Mouse (Mus musculus): ENCODE measurements around the gene Efhd1. TPM values are rescaled to one million over a fixed set of nuclear protein-coding genes. Genes with fewer than 3 reads are reported as not detected.

The Efhd1 gene
- polyA plus RNA-seq, 1 experiment from 2014 or later: 0.58 TPM

DNA sequence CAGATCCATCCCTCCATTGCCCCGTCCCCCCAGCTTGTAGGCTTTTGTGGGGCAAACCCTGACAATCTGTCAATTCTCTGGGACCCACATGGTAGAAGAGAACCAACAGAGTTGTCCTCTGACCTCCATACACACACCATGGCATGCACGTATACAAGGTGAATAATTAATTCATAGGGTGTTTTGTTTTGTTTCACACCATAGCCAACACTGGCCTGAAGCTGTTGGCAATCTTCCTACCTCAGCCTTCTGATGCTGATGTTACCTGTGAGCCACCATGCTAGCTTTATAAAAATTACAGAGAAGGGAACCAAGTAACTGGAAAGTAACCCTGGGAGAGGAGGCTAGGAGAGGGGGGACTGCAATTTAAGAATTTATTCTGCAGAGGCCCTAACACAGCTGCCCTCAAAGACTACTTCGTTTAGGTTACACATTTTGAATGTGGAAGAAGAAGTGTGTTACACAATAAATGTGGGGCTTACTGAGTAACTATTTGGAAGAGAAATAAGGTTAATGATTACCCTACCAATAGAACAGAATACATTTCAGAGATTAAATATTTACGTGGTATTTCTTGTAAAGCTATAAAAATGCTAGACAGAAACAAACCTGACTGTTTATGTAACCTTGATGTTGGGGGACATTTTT is 30.0 kb downstream of the Efhd1 start:
- H3K27ac ChIP-seq: no peak overlapping the region
- no peaks in the 10 kb centered on the region for H3K27me3 ChIP-seq (replicated peaks)
- no peak overlapping the region for H3K4me2 ChIP-seq
- H3K9me3 ChIP-seq: no peaks in the 10 kb centered on the region
- no peaks in the 10 kb centered on the region for H3K36me3 ChIP-seq (replicated peaks)
- ATAC-seq (replicated peaks): no peak
- H3K9ac ChIP-seq: no peak overlapping the region
- 78% methylated on average over 4 of the region's 4 CpGs for WGBS
- no peak overlapping the region for H3K4me3 ChIP-seq
- H3K4me1 ChIP-seq: no peaks in the 10 kb centered on the region

DNA sequence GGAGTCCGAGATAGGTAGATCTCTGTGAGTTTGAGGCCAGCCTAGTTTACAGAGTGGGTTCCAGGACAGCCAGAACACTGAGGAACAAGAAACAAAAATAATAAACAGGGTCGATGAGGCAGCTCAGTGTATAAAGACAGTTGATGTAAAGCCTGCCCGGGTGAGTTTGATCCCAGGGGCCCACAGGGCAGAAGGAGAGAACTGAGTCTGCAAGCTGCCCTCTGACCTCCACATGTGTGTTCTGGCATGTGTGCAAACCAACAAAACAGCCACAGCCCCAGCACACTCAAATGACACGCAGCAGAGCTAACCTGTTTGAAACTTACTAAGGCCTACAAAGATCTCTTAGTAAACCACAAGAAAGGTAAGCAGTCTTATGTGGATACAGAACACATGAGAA is 30.8 kb downstream of the Efhd1 start:
- WGBS: 70% methylated on average over 4 of the region's 4 CpGs

DNA sequence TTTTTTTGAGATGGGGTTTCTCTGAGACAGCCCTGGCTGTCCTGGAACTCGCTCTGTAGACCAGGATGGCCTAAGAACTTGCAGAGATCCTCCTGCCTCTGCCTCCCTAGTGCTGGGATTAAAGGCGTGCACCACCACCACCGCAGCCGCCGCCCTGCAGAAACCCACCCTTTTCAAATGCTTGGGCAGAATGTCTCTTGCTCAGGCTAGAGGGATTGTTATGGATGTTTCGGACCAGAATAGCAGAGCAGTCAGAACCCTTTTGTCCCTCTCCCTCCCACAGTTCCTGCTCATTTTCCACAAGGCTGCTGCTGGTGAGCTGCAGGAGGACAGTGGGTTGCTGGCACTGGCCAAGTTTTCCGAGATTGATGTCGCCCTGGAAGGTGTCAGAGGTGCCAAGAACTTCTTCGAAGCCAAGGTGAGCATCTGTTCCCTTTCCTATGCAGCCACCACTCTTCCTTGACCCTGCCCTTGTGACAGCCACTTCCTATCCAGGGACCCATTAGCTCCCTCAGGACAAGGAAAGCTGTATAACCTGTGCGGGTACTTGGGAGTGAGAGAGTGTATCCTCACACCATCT is 33.3 kb downstream of the Efhd1 start:
- 92% methylated on average over 10 of the region's 10 CpGs for WGBS
- no peak overlapping the region for H3K9ac ChIP-seq
- H3K27ac ChIP-seq: no peak overlapping the region
- no peak overlapping the region for H3K4me3 ChIP-seq
- ATAC-seq (replicated peaks): no peak
- no peaks in the 10 kb centered on the region for H3K9me3 ChIP-seq
- H3K27me3 ChIP-seq (replicated peaks): no peaks in the 10 kb centered on the region
- H3K36me3 ChIP-seq (replicated peaks): no peaks in the 10 kb centered on the region
- H3K4me1 ChIP-seq: no peaks in the 10 kb centered on the region
- H3K4me2 ChIP-seq: no peak overlapping the region

More for the DNA sequence above, 30.8 kb downstream of the Efhd1 start:
- H3K4me3 ChIP-seq: no peak overlapping the region
- H3K9ac ChIP-seq: no peak overlapping the region
- no peak overlapping the region for H3K4me2 ChIP-seq
- H3K4me1 ChIP-seq: no peaks in the 10 kb centered on the region
- no peaks in the 10 kb centered on the region for H3K36me3 ChIP-seq (replicated peaks)
- no peak overlapping the region for H3K27ac ChIP-seq
- H3K9me3 ChIP-seq: no peaks in the 10 kb centered on the region
- no peaks in the 10 kb centered on the region for H3K27me3 ChIP-seq (replicated peaks)
- ATAC-seq (replicated peaks): no peak

DNA sequence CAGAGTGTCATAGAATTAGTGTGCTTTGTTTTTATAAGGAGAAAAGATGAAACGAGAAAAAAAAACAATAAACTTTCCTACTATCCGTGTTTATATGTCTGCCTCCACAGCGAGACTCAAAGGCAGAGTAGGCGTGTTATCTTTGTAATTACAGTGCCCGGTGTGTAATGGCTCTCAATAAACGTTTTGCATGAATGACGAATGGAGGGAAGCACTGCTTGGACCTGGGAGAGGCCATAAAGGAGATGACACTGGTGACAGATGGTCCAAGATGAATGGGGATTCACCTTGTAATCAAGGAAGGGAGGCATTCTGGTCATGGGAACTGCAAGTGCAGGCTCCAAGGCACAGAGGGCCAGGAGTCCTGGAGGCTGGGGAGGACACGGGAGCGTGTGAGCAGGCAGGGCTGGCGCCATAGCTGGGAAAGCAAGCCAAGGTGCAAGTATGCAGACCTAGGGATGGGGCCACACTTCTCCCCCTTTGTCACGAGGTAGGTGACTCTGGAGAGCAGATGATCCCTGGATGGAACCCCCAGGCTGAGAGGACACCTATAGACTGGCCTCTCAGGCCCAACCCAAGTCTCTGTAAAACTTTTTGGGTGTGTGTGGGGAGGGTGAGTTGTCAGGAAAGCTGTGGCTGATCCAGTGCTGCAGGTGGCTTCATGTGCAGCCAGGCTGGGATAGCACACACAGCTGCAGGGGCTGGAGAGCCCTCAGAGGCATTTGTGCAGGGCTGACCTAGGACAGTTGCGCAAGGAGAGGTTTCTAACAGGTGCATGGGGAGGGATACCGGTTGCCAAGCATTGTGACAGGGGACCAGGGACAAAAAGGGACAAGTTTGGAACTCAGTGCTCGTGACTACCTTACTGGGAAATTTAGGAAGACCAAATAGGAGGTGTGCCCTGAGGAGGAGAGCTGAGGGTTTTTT is 36.5 kb downstream of the Efhd1 start:
- Histone ChIP-seq H3K9ac (no peak overlapping the region), H3K9me3 (no peaks in the 10 kb centered on the region), H3K27me3 (replicated peaks) (no peaks in the 10 kb centered on the region), H3K4me2 (no peak overlapping the region), H3K4me3 (no peak overlapping the region), H3K4me1 (no peaks in the 10 kb centered on the region), H3K36me3 (replicated peaks) (no peaks in the 10 kb centered on the region), H3K27ac (no peak overlapping the region)
- no peak for ATAC-seq (replicated peaks)
- 78% methylated on average over 14 of the region's 14 CpGs for WGBS

DNA sequence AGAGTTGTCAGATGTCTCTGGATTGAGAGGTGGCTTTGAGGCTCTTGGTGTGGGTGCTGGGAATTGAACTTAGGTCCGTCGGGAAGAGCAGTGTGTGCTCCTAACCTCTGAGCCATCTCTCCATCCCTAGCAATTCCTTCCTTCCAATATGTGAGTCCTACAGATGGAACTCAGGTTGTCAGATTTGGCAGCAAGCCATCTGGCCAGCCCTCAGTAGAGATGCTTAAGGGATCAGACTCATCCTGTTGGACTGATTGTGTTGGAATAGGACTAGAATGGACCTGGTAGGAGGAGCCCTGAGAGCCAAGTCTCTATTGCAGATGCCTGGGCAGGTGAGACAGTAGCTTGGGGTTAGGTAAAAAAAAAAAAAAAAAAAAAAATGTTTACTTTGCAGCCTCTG is 37.8 kb downstream of the Efhd1 start:
- H3K4me2 ChIP-seq: no peak overlapping the region
- no peaks in the 10 kb centered on the region for H3K36me3 ChIP-seq (replicated peaks)
- ATAC-seq (replicated peaks): no peak
- H3K27me3 ChIP-seq (replicated peaks): no peaks in the 10 kb centered on the region
- H3K4me1 ChIP-seq: no peaks in the 10 kb centered on the region
- WGBS: 91% methylated on average over 2 of the region's 2 CpGs
- no peak overlapping the region for H3K27ac ChIP-seq
- no peaks in the 10 kb centered on the region for H3K9me3 ChIP-seq
- no peak overlapping the region for H3K4me3 ChIP-seq
- H3K9ac ChIP-seq: no peak overlapping the region

DNA sequence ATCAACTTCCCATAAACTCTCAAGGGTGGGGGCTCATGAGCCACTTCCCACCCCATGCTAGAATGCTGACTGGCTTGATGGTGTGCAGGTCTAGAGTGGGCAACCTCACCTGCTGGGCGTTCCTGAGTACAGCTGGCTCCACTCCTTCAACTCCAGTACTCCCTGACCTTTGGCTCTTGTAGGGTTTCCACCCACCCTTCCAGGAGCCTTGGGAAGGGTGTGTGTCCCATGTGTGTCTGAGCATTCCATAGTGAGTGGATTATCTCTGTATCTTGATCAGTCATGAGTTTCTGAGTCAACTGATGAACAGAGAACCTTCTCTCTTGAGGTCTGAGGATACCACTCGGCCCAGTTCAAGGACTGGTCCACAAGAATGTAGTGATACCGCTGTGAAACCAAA is 44.8 kb downstream of the Efhd1 start:
- no peaks in the 10 kb centered on the region for H3K4me1 ChIP-seq

DNA sequence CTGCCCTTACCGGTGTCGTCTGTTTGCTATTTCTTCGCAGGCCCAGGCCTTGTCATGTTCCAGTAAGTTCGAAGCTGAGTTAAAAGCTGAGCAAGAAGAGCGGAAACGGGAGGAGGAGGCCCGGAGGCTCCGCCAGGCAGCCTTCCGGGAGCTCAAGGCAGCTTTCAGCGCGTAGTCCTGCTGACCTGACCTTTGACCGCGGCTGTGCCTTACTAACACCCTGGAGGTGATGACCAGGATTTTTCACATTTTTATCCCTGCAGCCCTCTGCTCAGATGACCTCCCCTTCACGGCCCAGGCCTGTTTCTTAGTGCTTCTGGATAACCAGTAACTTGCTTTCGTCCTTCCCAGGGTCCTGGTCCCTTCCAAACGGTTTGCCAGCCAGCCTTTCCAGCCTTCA is 45.5 kb downstream of the Efhd1 start:
- H3K9ac ChIP-seq: no peak overlapping the region
- H3K4me2 ChIP-seq: no peak overlapping the region
- H3K27me3 ChIP-seq (replicated peaks): no peaks in the 10 kb centered on the region
- 84% methylated on average over 16 of the region's 16 CpGs for WGBS
- H3K27ac ChIP-seq: no peak overlapping the region
- H3K9me3 ChIP-seq: no peaks in the 10 kb centered on the region
- H3K4me3 ChIP-seq: no peak overlapping the region
- no peaks in the 10 kb centered on the region for H3K4me1 ChIP-seq
- ATAC-seq (replicated peaks): no peak
- H3K36me3 ChIP-seq (replicated peaks): no peaks in the 10 kb centered on the region

More for the DNA sequence above, 44.8 kb downstream of the Efhd1 start:
- no peak overlapping the region for H3K27ac ChIP-seq
- H3K4me2 ChIP-seq: no peak overlapping the region
- H3K4me3 ChIP-seq: no peak overlapping the region
- no peak for ATAC-seq (replicated peaks)
- WGBS: 93% methylated on average over 3 of the region's 3 CpGs
- no peaks in the 10 kb centered on the region for H3K36me3 ChIP-seq (replicated peaks)
- no peaks in the 10 kb centered on the region for H3K27me3 ChIP-seq (replicated peaks)
- H3K9me3 ChIP-seq: no peaks in the 10 kb centered on the region
- H3K9ac ChIP-seq: no peak overlapping the region

DNA sequence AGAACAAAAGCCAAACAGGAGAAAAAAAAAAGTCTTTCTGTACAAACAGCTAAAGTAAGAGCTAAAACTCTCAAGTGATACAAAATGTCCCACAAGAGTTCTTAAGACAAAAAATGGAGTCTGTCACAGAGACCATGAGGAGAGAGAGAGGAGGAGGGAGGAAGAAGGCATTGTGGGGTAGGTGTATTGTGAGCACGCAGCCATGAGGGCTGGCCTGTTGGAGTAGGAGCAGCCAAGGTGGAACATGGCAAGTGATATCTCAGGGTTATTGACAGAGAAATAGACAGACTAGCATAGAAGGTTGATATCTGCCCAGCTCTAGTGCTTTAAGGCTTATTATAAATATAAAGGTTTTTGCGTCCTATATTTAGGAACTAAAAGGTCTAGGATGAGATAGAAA is 48.5 kb downstream of the Efhd1 start:
- H3K9me3 ChIP-seq: no peaks in the 10 kb centered on the region
- H3K4me3 ChIP-seq: no peak overlapping the region
- no peak overlapping the region for H3K9ac ChIP-seq
- H3K4me1 ChIP-seq: no peaks in the 10 kb centered on the region
- 90% methylated on average over 2 of the region's 2 CpGs for WGBS
- no peaks in the 10 kb centered on the region for H3K27me3 ChIP-seq (replicated peaks)
- H3K27ac ChIP-seq: no peak overlapping the region
- no peaks in the 10 kb centered on the region for H3K36me3 ChIP-seq (replicated peaks)
- ATAC-seq (replicated peaks): no peak
- no peak overlapping the region for H3K4me2 ChIP-seq

DNA sequence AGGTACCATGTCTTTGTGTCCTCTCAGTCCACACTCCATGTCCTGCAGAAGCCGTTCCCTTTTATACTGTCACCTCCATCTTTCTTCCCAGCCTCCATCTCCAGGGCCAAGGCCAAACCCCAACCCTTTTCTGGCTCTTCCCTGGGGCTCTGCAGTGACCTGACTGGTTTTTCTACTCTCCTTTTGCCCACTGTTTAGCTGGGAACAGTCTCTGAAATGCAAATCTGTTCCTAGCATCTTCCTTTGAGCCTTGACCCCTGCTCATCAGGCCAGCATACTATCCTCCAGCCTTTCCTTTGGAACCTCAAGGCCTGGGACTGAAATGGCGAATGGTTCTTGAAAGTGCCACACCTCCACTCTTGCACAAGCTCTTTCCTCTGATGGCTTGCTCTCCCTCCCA is 49.0 kb downstream of the Efhd1 start:
- no peak overlapping the region for H3K4me2 ChIP-seq
- H3K4me1 ChIP-seq: no peaks in the 10 kb centered on the region
- WGBS: 93% methylated on average over 2 of the region's 2 CpGs
- H3K27me3 ChIP-seq (replicated peaks): no peaks in the 10 kb centered on the region
- no peak overlapping the region for H3K9ac ChIP-seq
- H3K9me3 ChIP-seq: no peaks in the 10 kb centered on the region
- H3K4me3 ChIP-seq: no peak overlapping the region
- no peak overlapping the region for H3K27ac ChIP-seq
- H3K36me3 ChIP-seq (replicated peaks): no peaks in the 10 kb centered on the region
- ATAC-seq (replicated peaks): no peak

DNA sequence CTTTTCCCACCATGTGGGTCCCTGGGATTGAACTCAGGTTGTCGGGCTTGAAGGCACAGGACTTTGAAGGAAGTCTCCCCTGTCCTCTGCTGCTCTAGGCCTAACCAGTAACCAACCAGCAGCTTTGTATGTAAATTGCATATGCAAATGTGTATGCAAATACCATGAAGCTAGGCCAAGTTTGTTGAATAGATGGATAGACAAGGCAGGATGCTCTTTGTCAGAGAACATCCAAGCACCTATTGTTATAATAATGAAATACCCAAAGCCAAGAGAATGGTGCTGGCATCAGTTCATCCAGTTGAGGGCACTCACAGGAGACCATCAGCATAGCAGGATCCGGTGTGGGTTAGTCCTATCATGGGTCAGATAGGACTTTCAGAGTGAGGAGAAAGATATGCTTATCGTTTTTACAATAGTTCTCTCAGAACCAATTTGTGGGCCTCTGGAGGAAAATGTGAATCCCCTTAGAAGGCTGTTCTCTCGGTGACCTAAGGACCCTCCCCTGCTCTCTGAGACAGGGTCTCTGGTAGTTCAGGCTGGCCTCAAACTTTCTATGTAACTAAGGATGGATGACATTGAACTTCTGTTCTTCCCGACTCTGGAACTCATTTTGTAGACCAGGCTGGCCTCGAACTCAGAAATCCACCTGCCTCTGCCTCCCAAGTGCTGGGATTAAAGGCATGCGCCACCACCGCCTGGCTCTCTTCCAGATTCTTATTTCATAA is 49.8 kb downstream of the Efhd1 start:
- no peak for ATAC-seq (replicated peaks)
- Histone ChIP-seq H3K9me3 (no peaks in the 10 kb centered on the region), H3K27ac (no peak overlapping the region), H3K36me3 (replicated peaks) (no peaks in the 10 kb centered on the region), H3K9ac (no peak overlapping the region), H3K4me1 (no peaks in the 10 kb centered on the region), H3K27me3 (replicated peaks) (no peaks in the 10 kb centered on the region), H3K4me3 (no peak overlapping the region), H3K4me2 (no peak overlapping the region)
- WGBS: 89% methylated on average over 8 of the region's 8 CpGs

DNA sequence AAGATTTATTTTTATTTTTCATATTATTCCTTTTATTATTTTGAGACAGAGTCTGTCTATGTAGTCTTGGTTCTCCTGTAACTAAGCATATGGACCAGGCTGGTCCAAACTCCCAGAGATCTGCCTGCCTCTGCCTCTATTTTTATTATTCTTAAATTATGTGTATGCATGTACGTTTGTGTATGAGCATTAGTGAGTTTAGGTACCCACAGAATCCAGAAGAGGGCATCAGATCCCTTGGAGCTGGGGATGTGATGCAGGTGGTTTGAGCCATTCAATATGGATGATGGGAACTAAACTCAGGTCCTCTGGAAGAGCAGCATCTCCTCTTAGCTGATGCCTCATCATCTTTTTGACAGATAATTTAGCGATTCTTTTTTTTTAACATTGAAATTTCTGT is 51.3 kb downstream of the Efhd1 start:
- Histone ChIP-seq H3K36me3 (replicated peaks) (no peaks in the 10 kb centered on the region), H3K9me3 (peaks cover 12% of the 10 kb centered on the region; the same call in 1 of the 2 replicates), H3K4me3 (no peak overlapping the region), H3K27ac (no peak overlapping the region), H3K27me3 (replicated peaks) (no peaks in the 10 kb centered on the region), H3K9ac (no peak overlapping the region), H3K4me2 (no peak overlapping the region), H3K4me1 (no peaks in the 10 kb centered on the region)
- ATAC-seq (replicated peaks): no peak
- 94% methylated on average over 2 of the region's 2 CpGs for WGBS

DNA sequence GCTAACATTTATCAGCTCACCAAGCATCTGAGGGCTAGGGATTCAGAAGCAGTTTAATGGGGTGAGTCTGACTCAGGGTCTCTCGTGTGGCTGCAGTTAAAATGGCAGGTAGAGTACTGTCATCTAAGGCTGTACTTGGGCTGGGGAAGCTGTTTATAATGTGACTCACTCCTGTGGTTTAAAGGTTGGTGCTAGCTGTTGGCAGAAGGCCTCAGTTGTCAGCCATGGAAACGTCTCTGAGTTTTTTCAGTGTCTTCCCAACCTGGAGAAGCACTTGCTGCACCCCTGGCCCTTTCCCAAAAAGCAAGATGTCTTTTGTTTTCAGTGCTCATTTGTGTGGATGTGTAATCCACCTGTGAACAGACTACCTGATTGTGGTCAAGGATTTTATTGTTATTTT is 51.7 kb downstream of the Efhd1 start:
- Histone ChIP-seq H3K36me3 (replicated peaks) (no peaks in the 10 kb centered on the region), H3K4me2 (no peak overlapping the region), H3K4me3 (no peak overlapping the region), H3K9ac (no peak overlapping the region), H3K27ac (no peak overlapping the region), H3K27me3 (replicated peaks) (no peaks in the 10 kb centered on the region), H3K9me3 (peaks cover 13% of the 10 kb centered on the region; the same call in 1 of the 2 replicates), H3K4me1 (no peaks in the 10 kb centered on the region)
- no peak for ATAC-seq (replicated peaks)
- WGBS: 80% methylated on average over 2 of the region's 2 CpGs

Data from midbrain, embryonic 15.5 days (tissue).